Mouse (Mus musculus) frontal cortex, postnatal 10 days (tissue): Measurements from ENCODE around the gene Gtf2a1.
"Not testable (repeated sequence)": the region's sequence is repeated elsewhere in the genome, so short reads cannot be mapped to it uniquely, and the experiment has no call there.

Source experiments
- DNase-seq, 2 experiments: peaks; one replicate each; pipeline ENCODE4 v3.0.0; 2022; ENCODE audit warnings: low spot score in 2 of 2, mixed read lengths in 1 of 2

The Gtf2a1 gene

DNA sequence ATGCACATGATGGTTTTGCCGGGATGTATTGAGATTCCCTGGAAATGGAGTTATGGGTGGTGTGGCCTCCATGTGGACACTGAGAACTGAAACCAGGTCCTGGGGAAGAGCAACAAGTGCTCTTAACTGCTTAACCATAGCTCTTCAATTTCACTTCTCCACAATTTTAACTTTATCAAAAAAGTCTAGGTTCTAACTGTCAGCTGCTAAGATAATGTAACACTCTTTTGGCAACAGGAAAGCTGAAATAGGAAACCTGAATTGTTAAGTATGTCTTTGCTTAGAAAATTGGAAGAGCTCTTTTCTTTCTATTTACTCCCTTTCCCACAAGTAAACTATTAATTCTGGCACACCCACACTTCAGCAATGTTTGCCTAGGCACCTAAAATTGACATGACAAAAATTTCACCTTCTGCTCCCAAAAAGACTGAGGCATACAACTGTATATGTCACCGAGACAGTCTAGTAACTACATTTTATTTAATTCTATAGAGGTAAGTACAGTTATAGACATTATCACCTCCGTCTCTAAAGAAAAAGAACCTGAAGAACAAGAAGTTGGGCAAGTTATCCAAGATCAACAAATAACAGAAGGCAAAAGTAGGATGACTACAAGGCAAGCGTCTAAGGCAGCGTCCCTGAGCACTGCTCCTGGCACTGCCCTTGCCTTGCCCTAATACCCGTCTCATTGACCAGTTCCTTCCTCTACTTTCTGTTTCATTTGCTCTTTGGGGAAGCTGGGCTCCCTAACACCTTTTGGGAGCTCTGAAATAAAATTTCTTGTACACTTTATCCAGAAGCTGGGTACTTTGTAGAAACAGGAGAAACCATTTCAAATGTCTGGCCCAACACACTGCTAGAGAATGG lies 8.8 kb downstream of the Gtf2a1 start:
- no peak for DNase-seq

DNA sequence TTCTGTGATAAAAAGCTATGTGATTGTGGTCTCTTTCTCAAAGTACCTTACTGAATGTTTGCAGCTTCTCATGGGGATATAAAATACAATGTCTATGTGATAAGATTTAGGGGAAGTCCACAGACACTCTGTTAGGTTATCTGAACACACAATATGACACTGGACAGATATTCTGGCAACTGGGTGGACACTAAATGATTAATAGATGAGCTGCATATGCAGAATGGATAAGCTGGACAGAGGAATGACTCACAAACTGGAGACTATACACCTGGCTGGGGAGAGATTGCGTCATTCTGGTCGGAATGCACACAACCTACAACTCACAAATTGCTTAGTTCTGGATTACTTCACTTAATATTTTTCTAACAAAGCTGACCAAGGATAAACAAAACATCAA lies 10.6 kb downstream of the Gtf2a1 start:
- no peak for DNase-seq

DNA sequence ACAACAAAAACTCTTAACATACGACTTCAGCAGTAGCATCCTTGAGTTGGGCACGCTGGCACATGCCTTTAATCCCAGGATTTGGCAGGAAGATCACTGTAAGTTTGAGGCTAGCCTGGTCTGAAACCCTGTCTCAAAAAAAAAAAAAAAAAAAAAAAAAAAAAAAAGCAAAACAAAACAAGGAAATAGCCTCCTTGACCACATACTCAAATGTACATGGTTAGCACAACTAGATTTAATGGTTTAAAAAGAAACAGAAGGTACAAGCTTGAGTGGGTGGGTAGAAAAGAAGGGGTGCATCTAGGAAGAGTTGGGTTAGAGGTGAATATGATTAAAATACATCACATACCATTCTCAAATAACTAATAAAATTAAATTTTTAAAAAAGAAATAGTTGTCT lies 18.6 kb downstream of the Gtf2a1 start:
- no peak for DNase-seq

DNA sequence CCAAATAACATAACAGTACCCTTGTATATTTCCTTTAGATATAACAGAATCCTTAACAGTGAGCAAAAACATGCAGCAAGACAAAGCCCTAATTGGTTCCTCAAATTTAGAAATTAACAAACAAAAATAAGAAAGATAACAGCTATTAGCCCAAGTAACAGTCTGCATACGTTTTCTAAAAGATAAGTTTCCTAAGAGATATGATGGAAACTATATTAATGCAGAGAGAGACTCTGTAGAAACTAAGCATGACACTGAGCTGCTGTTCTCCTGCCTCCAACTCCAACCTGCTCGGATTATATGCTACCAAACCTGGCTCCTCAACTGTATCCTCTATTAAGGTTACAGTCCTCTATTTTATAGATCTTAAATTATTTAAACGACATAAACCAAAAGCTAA lies 21.0 kb downstream of the Gtf2a1 start:
- no peak for DNase-seq

- no peak for DNase-seq
These were observed 23.1 kb downstream of the Gtf2a1 start for GRCm38 (mm10) chr12:91567145-91567544.

DNA sequence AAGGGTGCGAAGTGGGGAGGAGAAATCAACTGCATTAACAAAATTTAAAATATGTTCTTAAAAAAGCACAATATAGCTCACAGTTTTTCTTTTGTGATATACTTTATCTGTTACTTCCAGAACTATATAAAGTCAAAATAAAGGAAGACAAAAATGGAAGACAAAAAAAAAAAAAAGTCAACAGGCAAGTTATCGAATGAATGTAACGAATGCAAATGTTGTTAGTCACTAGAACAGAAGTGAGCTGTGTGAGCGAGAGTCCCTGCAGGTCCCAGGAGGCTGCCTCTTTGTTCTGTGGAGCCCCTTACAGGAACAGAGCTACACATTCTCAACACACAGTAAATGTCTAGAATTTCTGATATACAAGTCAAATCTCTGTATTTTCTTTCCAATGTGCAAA lies 32.1 kb downstream of the Gtf2a1 start:
- DNase-seq: not testable (repeated sequence)

DNA sequence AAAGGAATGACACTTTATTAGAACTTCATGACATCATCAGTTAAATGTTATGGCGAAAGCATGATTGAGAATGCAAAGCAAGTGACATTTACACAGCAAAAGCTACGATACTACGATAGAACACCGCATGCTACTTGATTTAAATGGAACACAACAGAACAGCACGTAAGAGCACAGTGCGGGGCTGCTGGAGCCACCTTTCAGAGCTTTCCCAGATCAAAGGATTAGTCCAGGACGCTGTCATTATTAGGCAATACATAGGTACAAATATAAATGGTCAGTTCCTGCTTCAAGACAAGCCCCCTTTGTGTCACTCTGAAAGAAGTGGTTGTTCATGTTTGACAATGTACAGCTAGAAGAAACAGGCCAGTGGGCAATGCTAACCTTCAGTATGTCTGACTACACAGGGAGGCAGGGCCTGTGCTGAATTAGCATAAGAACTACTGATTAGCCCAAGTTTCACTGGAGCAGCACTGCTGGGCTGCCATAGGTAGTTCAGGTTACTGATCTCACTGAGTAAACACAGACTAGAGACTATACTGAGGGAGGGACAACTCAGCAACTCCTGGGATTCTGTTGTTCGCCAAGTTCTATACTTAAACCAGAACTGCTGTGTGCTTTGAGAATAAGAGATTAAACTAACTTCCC lies 32.8 kb downstream of the Gtf2a1 start:
- not testable (repeated sequence) for DNase-seq

- DNase-seq: peak; percentile 74 to 81
These were observed 38.3 kb downstream of the Gtf2a1 start for GRCm38 (mm10) chr12:91551773-91552526.

GRCm38 (mm10) chr12:91549471-91549870 lies 40.8 kb downstream of the Gtf2a1 start:
- no peak for DNase-seq

GRCm38 (mm10) chr12:91540202-91540601 lies 50.1 kb downstream of the Gtf2a1 start:
- no peak for DNase-seq

DNA sequence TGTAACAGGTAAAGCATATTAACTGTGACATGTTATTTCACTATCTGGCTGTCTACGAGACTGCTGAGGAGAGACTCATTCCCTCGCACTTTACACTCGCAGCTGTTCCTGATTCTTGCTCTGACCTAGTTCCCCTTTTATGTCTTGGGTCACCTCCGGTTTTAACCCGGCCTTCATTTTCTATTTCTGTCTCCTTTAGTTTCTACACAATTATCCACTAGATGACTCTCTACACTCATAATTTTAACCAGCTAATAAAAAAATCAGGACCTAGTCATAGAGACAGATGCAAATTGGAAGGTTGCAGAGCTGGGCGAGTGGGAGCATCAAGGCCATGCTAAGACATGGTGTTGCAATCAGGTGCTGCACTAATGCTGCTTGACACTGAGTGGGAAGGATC lies 55.8 kb downstream of the Gtf2a1 start:
- no peak for DNase-seq

GRCm38 (mm10) chr12:91523626-91524025 lies 66.7 kb downstream of the Gtf2a1 start:
- no peak for DNase-seq

DNA sequence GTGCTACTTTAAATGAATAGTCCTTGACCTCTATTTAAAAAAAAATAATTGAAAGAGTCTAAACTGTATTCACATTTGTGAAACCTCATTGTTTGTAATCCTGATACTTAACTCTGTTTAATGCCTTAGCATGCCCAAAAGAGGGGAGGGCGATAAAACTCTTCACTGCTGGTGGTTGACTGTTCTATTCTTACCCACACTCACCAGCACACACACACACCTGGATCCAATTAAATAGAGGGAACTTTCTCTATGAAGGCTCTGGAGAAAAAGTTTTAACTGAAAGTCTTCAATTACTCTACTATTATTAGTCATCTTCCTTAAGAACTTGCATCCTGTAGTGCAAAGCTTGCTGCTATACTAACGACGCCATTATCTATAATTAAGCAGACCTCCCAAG lies 72.5 kb downstream of the Gtf2a1 start:
- no peak for DNase-seq

GRCm38 (mm10) chr12:91513980-91514379 lies 76.3 kb downstream of the Gtf2a1 start:
- DNase-seq: no peak

DNA sequence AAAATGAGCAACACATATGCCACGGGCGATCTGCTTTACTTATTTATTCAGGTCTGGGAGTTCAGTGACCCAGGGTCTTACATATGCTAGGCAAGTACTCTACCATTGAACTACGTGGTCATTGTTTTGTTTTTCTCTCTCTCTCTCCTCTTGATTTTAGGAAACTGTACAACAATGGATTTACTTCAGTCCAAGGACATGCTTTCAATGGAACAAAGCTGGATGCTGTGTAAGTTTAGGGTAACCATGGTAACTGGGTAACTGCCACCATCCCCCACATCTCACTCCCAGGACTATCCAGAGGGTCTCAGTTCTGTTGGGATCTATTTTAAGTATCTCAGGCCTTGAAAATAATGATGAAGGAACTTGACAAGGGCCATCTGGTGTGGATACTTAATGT lies 78.5 kb downstream of the Gtf2a1 start:
- no peak for DNase-seq
